Mouse (Mus musculus): ENCODE data around the gene Pck1.

DNA sequence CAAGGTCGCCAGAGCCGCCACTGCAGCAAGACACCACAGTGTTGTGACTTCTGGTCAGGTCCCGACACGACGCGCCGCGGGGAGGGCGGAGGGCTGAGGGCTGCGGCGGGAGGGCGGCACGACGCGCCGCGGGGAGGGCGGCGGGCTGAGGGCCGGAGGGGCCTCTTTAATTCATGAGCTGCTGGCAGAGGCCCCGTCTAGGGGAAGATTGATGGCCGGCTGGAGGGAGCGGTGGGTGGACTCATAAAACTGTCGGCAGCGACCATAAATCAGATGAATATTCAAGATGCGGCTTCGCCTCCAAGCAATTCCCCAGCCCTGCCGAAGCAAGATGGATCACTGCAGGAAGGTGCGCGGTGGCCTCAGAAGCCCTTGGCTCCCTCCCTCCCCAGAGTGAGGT is 18.6 kb downstream of the Pck1 start:
- no peak for TF ChIP-seq MYOD1 (IDR thresholded peaks at IDR 0.05; ENCODE audit: control insufficient read depth, insufficient read length, low read depth)
- no peak for TF ChIP-seq CTCF (IDR thresholded peaks at IDR 0.05; ENCODE audit: control insufficient read depth, insufficient read depth, insufficient read length)
- TF ChIP-seq CEBPB (IDR thresholded peaks at IDR 0.05; ENCODE audit: low read depth): no peak
- no peak for TF ChIP-seq USF1 (IDR thresholded peaks at IDR 0.05; ENCODE audit: low read depth)
- TF ChIP-seq MAX (IDR thresholded peaks at IDR 0.05): no peak
- no peak for TF ChIP-seq FOSL1 (IDR thresholded peaks at IDR 0.05; ENCODE audit: insufficient read depth, low read length, poor library complexity, severe bottlenecking)
